Mouse (Mus musculus): Measurements from ENCODE around the gene Ifngr1.

- TF ChIP-seq CTCF (IDR thresholded peaks at IDR 0.05; ENCODE audit: borderline replicate concordance, extremely low read depth, insufficient read depth, insufficient read length) (no peak), POLR2A (IDR thresholded peaks at IDR 0.05; ENCODE audit: borderline replicate concordance, extremely low read depth, insufficient read depth, insufficient read length, poor library complexity, severe bottlenecking) (no peak)
These were observed 13.3 kb upstream of the Ifngr1 start for GRCm38 (mm10) chr10:19578409-19578986.
